In genomic region chr7:60003921-60004605, GRCm38 (mm10) we compare ENCODE assay signal across 8 mouse cellular contexts. TPM values are rescaled to one million over a fixed set of nuclear protein-coding genes. Genes with fewer than 3 reads are reported as not detected.
DNase-seq lines count a peak whose midpoint lies in the region; ATAC-seq and TF ChIP-seq lines count a peak whose summit lies in the region.

No protein-coding gene starts in this region.

- no peaks in the 10 kb centered on the region for H3K27me3 ChIP-seq in forebrain, embryonic 13.5 days
- no peaks in the 10 kb centered on the region for H3K27me3 ChIP-seq in hindbrain, embryonic 12.5 days
- H3K27me3 ChIP-seq in lung, postnatal 0 days (replicated peaks; ENCODE audit: insufficient read depth, low read length): no peaks in the 10 kb centered on the region

- peak; percentile 19 to 55 for DNase-seq in adrenal gland, adult (ENCODE audit: inconsistent age in 2 of 2, low spot score in 1 of 2)
- DNase-seq in adrenal gland, adult 8-10 months: no peak
- peak; percentile 9 for DNase-seq in c-Kit-positive CD71-positive TER-119-positive erythroid progenitor cells, embryonic 14.5 days (ENCODE audit: low spot score)
- peak; percentile 24 to 35 for DNase-seq in layer of hippocampus, postnatal 25 days (ENCODE audit: extremely low spot score in 1 of 2, low spot score in 1 of 2)
- DNase-seq in lung, postnatal 0 days (ENCODE audit: low spot score): no peak
- DNase-seq in right cerebral cortex, postnatal 36 days (ENCODE audit: low spot score in 2 of 2): peak; percentile 16

- peak; percentile 88 for ATAC-seq in forebrain, embryonic 13.5 days
- peak; percentile 89 for ATAC-seq in hindbrain, embryonic 12.5 days (ENCODE audit: low FRiP score)
- ATAC-seq in lung, postnatal 0 days: peak; percentile 67

- H3K36me3 ChIP-seq in forebrain, embryonic 13.5 days (ENCODE audit: poor library complexity, severe bottlenecking): no peaks in the 10 kb centered on the region
- H3K36me3 ChIP-seq in hindbrain, embryonic 12.5 days: no peaks in the 10 kb centered on the region
- H3K36me3 ChIP-seq in lung, postnatal 0 days (ENCODE audit: insufficient read depth, low read length): no peaks in the 10 kb centered on the region

- TF ChIP-seq CTCF in lung, postnatal 0 days (IDR thresholded peaks at IDR 0.05): no peak

- H3K4me3 ChIP-seq in forebrain, embryonic 13.5 days: peak overlapping the region; percentile 62
- peak overlapping the region; percentile 55 for H3K4me3 ChIP-seq in hindbrain, embryonic 12.5 days
- H3K4me3 ChIP-seq in lung, postnatal 0 days (ENCODE audit: low read depth, low read length): peak overlapping the region; percentile 44

- H3K4me1 ChIP-seq in forebrain, embryonic 13.5 days: no peaks in the 10 kb centered on the region
- no peaks in the 10 kb centered on the region for H3K4me1 ChIP-seq in hindbrain, embryonic 12.5 days
- H3K4me1 ChIP-seq in lung, postnatal 0 days (ENCODE audit: insufficient read depth, low read depth, low read length): no peaks in the 10 kb centered on the region

- H3K9me3 ChIP-seq in forebrain, embryonic 13.5 days (replicated peaks): peaks cover 16% of the 10 kb centered on the region
- peaks cover 28% of the 10 kb centered on the region for H3K9me3 ChIP-seq in hindbrain, embryonic 12.5 days (replicated peaks)
- no peaks in the 10 kb centered on the region for H3K9me3 ChIP-seq in lung, postnatal 0 days (ENCODE audit: low read length)

- peak overlapping the region; percentile 75 for H3K9ac ChIP-seq in forebrain, embryonic 13.5 days
- peak overlapping the region; percentile 73 for H3K9ac ChIP-seq in hindbrain, embryonic 12.5 days
- no peak overlapping the region for H3K9ac ChIP-seq in lung, postnatal 0 days (replicated peaks; ENCODE audit: low read depth)

- no peak for TF ChIP-seq EP300 in lung, postnatal 0 days (IDR thresholded peaks at IDR 0.05)

- H3K4me2 ChIP-seq in forebrain, embryonic 13.5 days: peak overlapping the region; percentile 58
- peak overlapping the region; percentile 48 for H3K4me2 ChIP-seq in hindbrain, embryonic 12.5 days (replicated peaks)
- H3K4me2 ChIP-seq in lung, postnatal 0 days (replicated peaks; ENCODE audit: low read depth, low read length): peak overlapping the region; percentile 64

- H3K27ac ChIP-seq in forebrain, embryonic 13.5 days: peak overlapping the region; percentile 88
- peak overlapping the region; percentile 88 for H3K27ac ChIP-seq in hindbrain, embryonic 12.5 days
- no peak overlapping the region for H3K27ac ChIP-seq in lung, postnatal 0 days (ENCODE audit: low read length)

- 47% methylated on average over 22 of the region's 22 CpGs for WGBS in forebrain, embryonic 13.5 days
- 47% methylated on average over 22 of the region's 22 CpGs for WGBS in hindbrain, embryonic 12.5 days
- WGBS in lung, postnatal 0 days: 50% methylated on average over 22 of the region's 22 CpGs

RNA-seq across cellular contexts. Expression of gene Snurf, which starts 0.8 kb away (rescaled TPM):
- total RNA-seq in adrenal gland, adult 8-10 months (2022): 100 to 1,000 TPM in 3 of 4 experiments, 10 to 100 TPM in 1; 99.0 to 139 (median 115) TPM
- 278 and 291 TPM in 2 replicates for polyA plus RNA-seq in forebrain, embryonic 13.5 days (2015; fragmentation: Nextera tagmentation; extraction: Ambion mirVana)
- polyA plus RNA-seq in hindbrain, embryonic 12.5 days (2016; fragmentation: Nextera tagmentation; extraction: Ambion mirVana): 196 and 203 TPM in 2 replicates
- 1,000 to 10,000 TPM; 2,375 to 2,446 TPM for total RNA-seq in layer of hippocampus, postnatal 25 days (2021)
- polyA plus RNA-seq in lung, postnatal 0 days (2015; fragmentation: Nextera tagmentation; extraction: Ambion mirVana): 8.8 and 11.9 TPM in 2 replicates

RNA-seq across cellular contexts. Expression of gene Gm38393, which starts 0.8 kb away (rescaled TPM):
- 1 to 10 TPM; 1.9 to 8.4 (median 5.0) TPM for total RNA-seq in adrenal gland, adult 8-10 months (2022)
- polyA plus RNA-seq in forebrain, embryonic 13.5 days (2015; fragmentation: Nextera tagmentation; extraction: Ambion mirVana): 3.1 and 4.9 TPM in 2 replicates
- polyA plus RNA-seq in hindbrain, embryonic 12.5 days (2016; fragmentation: Nextera tagmentation; extraction: Ambion mirVana): 1.2 and 2.1 TPM in 2 replicates
- total RNA-seq in layer of hippocampus, postnatal 25 days (2021): 10 to 100 TPM; 49.6 to 68.9 TPM
- polyA plus RNA-seq in lung, postnatal 0 days (2015; fragmentation: Nextera tagmentation; extraction: Ambion mirVana): 0.08 TPM in 1 of 2 replicates, not detected in the other

Comparison
In these comparisons a context has a peak if more than half of its experiments do, and no peak if none do; other contexts are left out.
1. DNase-seq: peak in adrenal gland, adult (2 of 2), c-Kit-positive CD71-positive TER-119-positive erythroid progenitor cells, embryonic 14.5 days (single experiment), layer of hippocampus, postnatal 25 days (2 of 2) and right cerebral cortex, postnatal 36 days (2 of 2); none in adrenal gland, adult 8-10 months (single experiment) and lung, postnatal 0 days (single experiment).
2. RNA of gene Snurf, which starts 0.8 kb away (polyA plus RNA-seq): 278 to 291 TPM in forebrain, embryonic 13.5 days and 196 to 203 TPM in hindbrain, embryonic 12.5 days; 8.8 to 11.9 TPM in lung, postnatal 0 days; every median in the first group is over 10 times any median in the second.
3. Peak in every context shown above with its lines, with median percentiles within 50 percentile points of each other: ATAC-seq, H3K4me2 ChIP-seq and H3K4me3 ChIP-seq.